Mouse (Mus musculus): ENCODE measurements around the gene Cemip2. TPM values are rescaled to one million over a fixed set of nuclear protein-coding genes. Genes with fewer than 3 reads are reported as not detected.

Gene Cemip2
- 6.6 and 8.9 TPM in 2 replicates for polyA plus RNA-seq (2012; ENCODE audit: low replicate concordance)

DNA sequence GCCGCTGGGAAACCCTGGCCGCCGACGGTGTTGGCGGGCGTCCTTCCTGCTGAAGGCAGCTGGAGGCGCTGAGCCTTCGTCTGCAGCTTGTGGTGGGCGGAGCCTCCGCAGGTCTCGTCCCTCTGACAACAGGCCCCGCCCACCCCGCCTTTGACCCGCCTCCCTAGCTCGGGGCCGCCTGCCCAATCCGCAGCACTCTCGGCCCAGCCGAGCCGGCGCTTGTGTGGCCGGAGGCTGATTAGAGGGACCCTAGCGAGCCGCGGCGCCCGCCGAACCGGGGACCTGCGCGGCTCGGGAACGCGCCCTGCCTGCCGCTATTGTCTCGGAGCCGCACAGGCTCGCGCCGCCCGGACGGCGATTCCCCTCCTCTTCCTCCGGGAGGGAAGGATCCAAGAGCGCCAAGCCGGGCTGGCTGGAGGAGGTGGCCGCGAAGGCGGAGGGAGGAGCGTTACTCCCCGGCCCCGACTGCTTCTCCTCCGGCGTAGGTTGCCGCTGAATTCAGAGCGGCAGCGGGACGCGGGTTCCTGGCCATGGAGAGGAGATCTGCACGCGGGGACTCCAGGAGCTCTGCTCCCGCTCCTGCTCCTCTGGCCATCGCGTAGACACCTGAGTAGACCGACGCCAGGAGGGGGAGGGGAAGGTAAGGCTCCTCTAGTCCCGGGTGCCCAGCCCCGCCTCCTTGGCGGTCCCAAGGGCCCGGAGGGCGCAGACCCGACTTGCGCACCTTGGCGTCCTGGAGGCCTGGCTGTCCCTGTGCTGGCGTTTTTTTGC lies at the start of gene Cemip2:
TSS of gene Cemip2 (plus strand) at position 196 of the 771 bp plus-strand sequence.

Other genes with a start within 250 kb of the Cemip2 start
- 0.84 and 2.6 TPM in 2 replicates for gene 1110059E24Rik, start 125.4 kb upstream of the Cemip2 start, polyA plus RNA-seq (2012; ENCODE audit: low replicate concordance)
- 25.6 and 40.4 TPM in 2 replicates for gene Abhd17b, start 125.2 kb upstream of the Cemip2 start, polyA plus RNA-seq (2012; ENCODE audit: low replicate concordance)